Mouse (Mus musculus) stomach, embryonic 16.5 days (tissue): Measurements from ENCODE around the gene Nags. TPM values are rescaled to one million over a fixed set of nuclear protein-coding genes. Genes with fewer than 3 reads are reported as not detected.

Experiments
- ATAC-seq: fragments of 200-750 bp; cut with Nextera tagmentation; 2 replicates; pipeline ENCODE4 v1.8.0; 2017; ENCODE audit warnings: moderate number of reproducible peaks, moderate TSS enrichment; ENCODE audit not compliant: insufficient read depth, low FRiP score
- H3K27ac ChIP-seq: fragments of 300-500 bp; sonication (generic); 2 replicates; pipeline ENCODE4 v1.5.1; 2014; ENCODE audit warnings: low read length
- H3K27me3 ChIP-seq: fragments of 300-500 bp; sonication (generic); 2 replicates; pipeline ENCODE4 v1.6.1; 2014; ENCODE audit warnings: low read length, control low read depth, mixed read lengths; ENCODE audit not compliant: control insufficient read depth, insufficient read depth
- H3K36me3 ChIP-seq: fragments of 300-500 bp; sonication (generic); 2 replicates; pipeline ENCODE4 v1.6.1; 2014; ENCODE audit warnings: low read length; ENCODE audit not compliant: control insufficient read depth, insufficient read depth
- H3K4me1 ChIP-seq: fragments of 300-500 bp; sonication (generic); 2 replicates; pipeline ENCODE4 v1.6.1; 2014; ENCODE audit warnings: low read length, control low read depth, mixed read lengths; ENCODE audit not compliant: control insufficient read depth, insufficient read depth
- H3K4me2 ChIP-seq: fragments of 300-500 bp; sonication (generic); 2 replicates; pipeline ENCODE4 v1.6.1; 2014; ENCODE audit warnings: low read depth, low read length, mixed read lengths
- H3K4me3 ChIP-seq: fragments of 300-500 bp; sonication (generic); replicated peaks from 2 replicates; pipeline ENCODE4 v1.5.1; 2014; ENCODE audit warnings: mild to moderate bottlenecking, low read length
- H3K9ac ChIP-seq: fragments of 300-500 bp; sonication (generic); 2 replicates; pipeline ENCODE4 v1.6.1; 2014; ENCODE audit warnings: low read length
- H3K9me3 ChIP-seq: fragments of 300-500 bp; sonication (generic); replicated peaks from 2 replicates; pipeline ENCODE4 v1.6.1; 2016; ENCODE audit warnings: low read length, control low read depth; ENCODE audit not compliant: control insufficient read depth
- WGBS: fragments of 180-500 bp; shearing (Covaris S2); extraction: QIAGEN DNeasy Blood & Tissue Kit; methylation state at CpG from one replicate; pipeline ENCODE4 v1.1.7; 2014; 5-methylcytosine and 5-hydroxymethylcytosine counted together
- polyA plus RNA-seq: library from polyadenylated mRNA; unstranded; fragments of >200 nt; fragmentation: Nextera tagmentation; extraction: Ambion mirVana; gene quantifications from 2 replicates; pipeline ENCODE4 v1.2.1, GENCODE M21; 2015

Nags gene
- polyA plus RNA-seq, 1 experiment from 2014 or later: 4.2 TPM

DNA sequence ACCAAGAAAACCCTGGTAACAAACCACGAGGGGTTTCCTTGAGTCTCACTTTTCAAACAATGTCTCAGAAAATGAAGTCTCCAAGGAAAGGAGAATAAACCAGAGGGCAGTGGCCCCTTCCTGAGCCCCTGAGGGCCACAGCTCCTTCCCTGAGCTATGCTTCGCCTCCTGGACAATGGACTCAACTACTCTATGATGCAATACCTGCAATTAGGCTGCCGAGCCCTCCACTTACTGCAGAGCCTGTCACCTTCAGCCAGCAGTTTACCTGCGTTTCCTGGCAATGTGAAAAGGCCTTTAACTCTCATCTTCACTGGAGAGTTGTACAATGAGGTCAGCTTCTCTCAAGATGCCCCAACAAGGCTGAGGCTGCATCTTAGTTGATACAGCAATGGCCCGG lies 23.4 kb downstream of the Nags start:
- no peak for ATAC-seq
- 90% methylated on average over 5 of the region's 5 CpGs for WGBS
- H3K9ac ChIP-seq: no peak overlapping the region
- H3K4me3 ChIP-seq: no peak overlapping the region
- H3K4me1 ChIP-seq: no peaks in the 10 kb centered on the region
- no peak overlapping the region for H3K4me2 ChIP-seq
- peaks cover 10% of the 10 kb centered on the region; the same call in 1 of the 2 replicates for H3K36me3 ChIP-seq
- H3K27me3 ChIP-seq: no peaks in the 10 kb centered on the region
- no peaks in the 10 kb centered on the region for H3K9me3 ChIP-seq
- no peak overlapping the region for H3K27ac ChIP-seq

DNA sequence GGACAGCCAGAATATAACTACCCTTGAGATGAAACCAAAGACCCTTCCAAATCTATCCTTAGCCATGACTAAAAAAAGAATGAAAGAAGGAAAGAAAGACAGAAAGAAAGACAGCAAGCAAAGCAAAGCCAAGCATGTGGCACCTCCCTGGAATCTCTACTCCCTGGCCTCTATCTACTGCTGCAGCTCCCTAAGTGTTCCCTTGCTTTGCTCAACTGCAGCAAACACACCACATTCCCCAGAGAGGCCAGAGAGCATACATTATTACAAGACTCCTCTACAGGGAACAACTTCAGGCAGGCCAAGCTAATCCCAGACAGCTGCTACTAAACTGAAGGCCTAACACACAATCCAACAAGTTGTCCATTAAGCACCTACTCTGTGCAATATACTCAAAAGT lies 34.5 kb downstream of the Nags start:
- Histone ChIP-seq H3K27ac (no peak overlapping the region), H3K9me3 (no peaks in the 10 kb centered on the region), H3K4me2 (no peak overlapping the region), H3K36me3 (peaks cover 16% of the 10 kb centered on the region), H3K4me1 (peaks cover 10% of the 10 kb centered on the region; the same call in 1 of the 2 replicates), H3K4me3 (no peak overlapping the region), H3K9ac (no peak overlapping the region), H3K27me3 (no peaks in the 10 kb centered on the region)
- ATAC-seq: no peak

- Histone ChIP-seq H3K27ac (peak overlapping the region; percentile 97), H3K4me1 (peaks cover 14% of the 10 kb centered on the region; the same call in 1 of the 2 replicates), H3K9ac (peak overlapping the region; percentile 98), H3K4me2 (peak overlapping the region; percentile 84), H3K4me3 (peak overlapping the region; percentile 77), H3K9me3 (no peaks in the 10 kb centered on the region), H3K27me3 (no peaks in the 10 kb centered on the region), H3K36me3 (no peaks in the 10 kb centered on the region)
- WGBS: 2% methylated on average over 7 of the region's 7 CpGs
- ATAC-seq: no peak
Measured at GRCm38 (mm10) chr11:102184253-102184645, 38.9 kb downstream of the Nags start.

DNA sequence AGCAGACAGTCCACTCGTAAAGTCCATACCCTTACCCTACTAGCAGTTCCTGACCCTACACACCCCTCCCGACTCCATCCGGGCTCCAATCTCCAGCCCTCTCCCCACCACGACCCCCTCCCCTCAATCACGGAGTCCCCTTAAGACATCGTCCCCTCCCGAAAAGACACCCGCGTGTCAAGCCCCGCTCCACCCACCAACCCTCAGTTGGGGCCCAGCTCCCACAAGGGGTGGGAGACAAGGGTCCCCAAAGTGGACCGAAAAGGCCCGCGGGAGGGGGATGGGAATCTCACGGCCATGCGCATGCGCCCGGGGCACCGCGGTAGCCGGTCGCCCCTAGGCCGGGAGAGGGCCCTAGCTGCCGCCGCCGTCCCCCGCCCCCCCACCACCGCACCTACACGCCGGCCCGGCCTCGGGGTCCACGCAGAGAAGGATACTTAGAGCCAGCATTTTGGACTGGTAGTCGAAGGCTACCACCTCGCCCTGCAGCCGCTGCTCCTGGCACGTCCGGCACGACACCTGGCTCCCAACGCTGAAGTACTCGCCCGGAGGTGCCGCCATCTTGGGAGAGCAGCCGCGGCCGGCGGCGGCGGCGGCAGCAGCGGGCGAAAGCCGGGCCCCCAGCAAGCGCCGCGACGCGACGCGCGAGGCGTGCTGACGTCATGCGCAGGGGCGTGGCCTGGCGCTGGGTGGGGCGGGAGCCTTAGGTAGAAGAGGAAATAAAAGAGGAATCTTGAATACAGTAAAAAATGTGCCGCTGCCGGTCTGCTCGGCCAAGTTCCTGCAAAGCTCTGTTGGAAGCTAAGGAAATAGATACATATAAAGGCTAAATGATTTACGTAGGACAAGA lies 39.6 kb downstream of the Nags start, which contains the start of gene Lsm12:
Lsm12 (minus strand) TSS at position 651 of the 850 bp plus-strand sequence.
- peak; percentile 91 for ATAC-seq
- H3K9ac ChIP-seq: peak within 1 kb of the TSS; percentile 98
- H3K27me3 ChIP-seq: no peaks in the 10 kb centered on the region
- peak within 1 kb of the TSS; percentile 97 for H3K27ac ChIP-seq
- H3K4me1 ChIP-seq: peaks cover 15% of the 10 kb centered on the region; the same call in 1 of the 2 replicates
- no peaks in the 10 kb centered on the region for H3K36me3 ChIP-seq
- no peaks in the 10 kb centered on the region for H3K9me3 ChIP-seq
- whole genome bisulfite sequencing: under 1% methylated on average over 69 of the region's 70 CpGs
- peak within 1 kb of the TSS; percentile 84 for H3K4me2 ChIP-seq
- peak within 1 kb of the TSS; percentile 77 for H3K4me3 ChIP-seq

- H3K4me1 ChIP-seq: peaks cover 21% of the 10 kb centered on the region
- H3K9ac ChIP-seq: peak overlapping the region; percentile 98; the same call in 1 of the 2 replicates
- peak overlapping the region; percentile 56 for H3K4me2 ChIP-seq
- H3K4me3 ChIP-seq: peak overlapping the region; percentile 77
- H3K27me3 ChIP-seq: no peaks in the 10 kb centered on the region
- ATAC-seq: no peak
- no peaks in the 10 kb centered on the region for H3K9me3 ChIP-seq
- no peaks in the 10 kb centered on the region for H3K36me3 ChIP-seq
- H3K27ac ChIP-seq: peak overlapping the region; percentile 97
- 44% methylated on average over 3 of the region's 3 CpGs for WGBS
Measured at GRCm38 (mm10) chr11:102185677-102186076, 40.4 kb downstream of the Nags start.

DNA sequence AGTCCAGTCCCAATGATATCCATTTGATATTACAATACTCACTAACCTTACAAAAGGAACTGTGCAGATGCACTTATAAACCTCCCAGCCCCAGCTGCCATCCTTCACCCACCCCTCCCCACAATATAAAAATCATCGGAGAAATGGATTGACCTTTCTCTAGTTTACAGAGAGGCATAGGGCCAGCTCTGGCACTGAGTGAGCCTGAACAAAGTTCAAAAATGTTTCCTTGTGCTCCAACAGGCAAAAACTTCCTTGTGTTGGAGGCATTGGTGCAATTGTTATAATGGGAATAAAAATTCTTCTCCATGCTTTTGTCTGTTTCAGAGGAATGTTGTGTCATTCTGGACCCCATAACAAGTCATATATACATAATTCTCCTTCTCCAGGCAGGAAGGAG lies 40.9 kb downstream of the Nags start:
- H3K4me3 ChIP-seq: no peak overlapping the region
- ATAC-seq: no peak
- H3K27ac ChIP-seq: 0 out of 2 replicates have a peak overlapping the region, but pooled peaks have one; percentile 97
- no peaks in the 10 kb centered on the region for H3K9me3 ChIP-seq
- peaks cover 26% of the 10 kb centered on the region for H3K4me1 ChIP-seq
- H3K27me3 ChIP-seq: no peaks in the 10 kb centered on the region
- 53% methylated on average over 1 of the region's 1 CpGs for WGBS
- H3K9ac ChIP-seq: no peak overlapping the region
- no peak overlapping the region for H3K4me2 ChIP-seq
- H3K36me3 ChIP-seq: no peaks in the 10 kb centered on the region

DNA sequence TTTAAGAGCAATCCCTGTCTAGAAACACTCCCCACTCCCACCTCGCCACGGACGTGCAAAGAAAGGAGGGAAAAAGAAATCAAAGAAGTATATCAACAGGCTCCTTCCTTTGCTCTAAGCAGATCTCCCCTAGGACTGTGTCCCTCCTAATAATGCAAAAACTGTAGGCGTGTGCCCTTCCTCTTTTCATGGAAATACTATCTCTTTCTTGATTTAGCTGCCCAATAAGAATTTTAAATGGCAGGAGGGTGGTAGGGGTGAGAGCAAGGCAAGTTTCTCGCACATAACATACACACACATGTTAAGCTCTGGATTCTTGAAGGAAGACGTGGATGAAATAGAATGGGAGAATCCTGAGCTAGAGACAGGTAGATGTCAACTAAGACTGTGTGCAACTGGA lies 43.7 kb downstream of the Nags start:
- ATAC-seq: no peak

DNA sequence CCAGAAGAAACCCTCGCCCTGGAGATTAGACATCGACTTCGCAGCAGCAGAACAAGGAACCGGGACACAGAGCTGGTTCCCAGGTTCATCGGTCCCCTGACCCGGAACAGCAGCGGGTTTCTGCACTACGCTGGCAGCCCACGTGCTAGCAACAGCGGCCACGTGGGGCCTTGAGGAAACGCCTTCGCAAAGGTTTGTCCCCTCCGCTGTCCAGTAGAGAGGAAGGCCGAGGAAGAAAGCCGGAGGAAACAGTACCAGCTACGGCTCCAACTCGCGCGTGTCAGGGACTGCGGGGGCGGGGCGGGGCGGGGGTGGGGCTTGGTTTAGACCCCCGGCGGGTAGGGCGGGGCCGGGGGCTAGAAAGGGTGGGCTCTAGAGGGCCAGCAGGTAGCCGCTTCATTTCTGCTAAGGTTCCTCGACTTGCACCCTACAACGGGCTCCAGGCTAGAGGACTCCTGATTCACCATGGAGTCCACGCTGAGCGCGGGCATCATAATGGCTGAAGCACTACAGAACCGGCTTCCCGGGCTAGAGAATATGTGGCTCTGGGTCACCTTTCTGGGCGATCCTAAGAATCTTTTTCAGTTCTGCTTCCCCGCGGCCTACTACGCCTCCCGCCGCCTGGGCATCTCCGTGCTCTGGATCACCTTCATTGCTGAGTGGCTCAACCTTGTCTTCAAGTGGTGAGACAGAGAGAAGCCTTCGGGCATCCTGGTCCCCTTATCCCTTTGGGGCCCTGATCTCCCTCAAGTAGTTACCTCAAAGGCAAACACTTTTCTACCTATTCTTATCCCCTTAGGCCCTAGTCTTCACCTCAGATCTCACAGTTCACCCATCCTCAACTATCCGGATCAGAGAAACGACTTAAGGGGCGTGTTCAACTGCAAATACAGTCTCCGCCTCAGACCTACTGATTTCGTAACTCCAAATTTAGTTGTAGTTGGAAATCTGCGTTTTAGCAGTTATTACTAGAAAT lies 44.4 kb downstream of the Nags start, which contains the start of gene G6pc3:
G6pc3 (plus strand) TSS at position 160 of the 976 bp plus-strand sequence.
- H3K9me3 ChIP-seq: no peaks in the 10 kb centered on the region
- peak within 1 kb of the TSS; percentile 30 for H3K27ac ChIP-seq
- peaks cover 18% of the 10 kb centered on the region for H3K4me1 ChIP-seq
- peak within 1 kb of the TSS; percentile 56 for H3K4me3 ChIP-seq
- H3K9ac ChIP-seq: peak within 1 kb of the TSS; percentile 69
- no peaks in the 10 kb centered on the region for H3K36me3 ChIP-seq
- peak within 1 kb of the TSS; percentile 89 for H3K4me2 ChIP-seq
- ATAC-seq: peak; percentile 84
- WGBS: under 1% methylated on average over 50 of the region's 50 CpGs
- no peaks in the 10 kb centered on the region for H3K27me3 ChIP-seq

More for the DNA sequence above, 43.7 kb downstream of the Nags start:
- WGBS: 65% methylated on average over 6 of the region's 6 CpGs
- Histone ChIP-seq H3K36me3 (no peaks in the 10 kb centered on the region), H3K27me3 (no peaks in the 10 kb centered on the region), H3K4me1 (peaks cover 22% of the 10 kb centered on the region), H3K9me3 (no peaks in the 10 kb centered on the region), H3K4me2 (peak overlapping the region; percentile 89), H3K9ac (peak overlapping the region; percentile 69), H3K27ac (no peak overlapping the region; the same call in 1 of the 2 replicates), H3K4me3 (peak overlapping the region; percentile 56)
